In the genomic region with DNA sequence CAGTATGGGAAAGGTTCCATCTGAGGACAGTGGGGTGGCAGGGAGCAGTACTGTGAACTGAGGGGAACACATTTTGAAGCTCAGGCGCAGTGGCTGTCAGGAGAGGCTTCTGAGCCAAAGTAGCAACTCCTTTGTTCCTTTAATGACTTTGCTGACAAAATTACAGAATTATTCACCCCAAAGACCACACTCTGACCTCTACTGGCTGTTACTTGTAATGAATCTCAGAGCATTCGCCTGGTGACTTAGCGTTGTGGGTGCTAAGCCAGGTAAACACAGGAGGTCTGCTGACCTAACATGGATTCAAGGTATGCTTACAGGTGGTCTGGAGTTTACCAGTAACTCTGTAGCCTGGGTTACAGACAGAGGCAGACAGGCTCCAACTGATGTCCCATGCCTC, we compare ENCODE assay signal across 11 mouse cellular contexts. TPM values are rescaled to one million over a fixed set of nuclear protein-coding genes. Genes with fewer than 3 reads are reported as not detected.
DNase-seq lines count a peak whose midpoint lies in the region; ATAC-seq lines count a peak whose summit lies in the region.
"Had no signal": no experiment of that assay in that cellular context is flagged by ENCODE, and none has a peak within 500 bp of the region (broad histone marks: within the 10 kb centered on the region; RNA-seq: fewer than 3 reads in every experiment).

No protein-coding gene starts in this region.

- no peaks in the 10 kb centered on the region for H3K4me1 ChIP-seq in embryonic facial prominence, embryonic 14.5 days (ENCODE audit: control insufficient read depth, insufficient read depth, low read length)
- H3K4me1 ChIP-seq: hindbrain, embryonic 15.5 days had no signal

- 41% methylated on average over 3 of the region's 3 CpGs for WGBS in embryonic facial prominence, embryonic 14.5 days

- ATAC-seq in embryonic facial prominence, embryonic 14.5 days (ENCODE audit: low read depth), result no peak

- peak; percentile 32 for DNase-seq in kidney, adult 9 months
- no peak for DNase-seq in kidney, adult 8-10 months
- DNase-seq in thymus, postnatal 14 days, result peak; percentile 25
- no peak for DNase-seq in thymus, adult 18-20 months
- peak; percentile 19 for DNase-seq in embryonic facial prominence, embryonic 14.5 days (ENCODE audit: low spot score)
- no peak for DNase-seq in urinary bladder, postnatal 14 days (ENCODE audit: low spot score)
- no peak for DNase-seq in heart, adult 18-20 months
- no peak for DNase-seq in right cerebral cortex, postnatal 25 days
- DNase-seq: cerebellum, postnatal 25 days; left cerebral cortex, postnatal 4 days had no signal

- H3K27me3 ChIP-seq in embryonic facial prominence, embryonic 14.5 days (replicated peaks; ENCODE audit: control insufficient read depth, insufficient read depth, low read length), result no peaks in the 10 kb centered on the region
- H3K27me3 ChIP-seq: hindbrain, embryonic 15.5 days had no signal

- H3K27ac ChIP-seq in embryonic facial prominence, embryonic 14.5 days (replicated peaks; ENCODE audit: low read depth, low read length), result no peak overlapping the region
- H3K27ac ChIP-seq: hindbrain, embryonic 15.5 days had no signal

- peaks cover 31% of the 10 kb centered on the region for H3K36me3 ChIP-seq in embryonic facial prominence, embryonic 14.5 days (ENCODE audit: control insufficient read depth, insufficient read depth, low read length)

- H3K9ac ChIP-seq in embryonic facial prominence, embryonic 14.5 days (ENCODE audit: low read depth, low read length), result no peak overlapping the region
- H3K9ac ChIP-seq: hindbrain, embryonic 15.5 days had no signal

- no peak overlapping the region for H3K4me3 ChIP-seq in embryonic facial prominence, embryonic 14.5 days (ENCODE audit: low read depth, low read length)
- H3K4me3 ChIP-seq: hindbrain, embryonic 15.5 days had no signal

- H3K9me3 ChIP-seq in embryonic facial prominence, embryonic 14.5 days (ENCODE audit: control insufficient read depth, low read length), result no peaks in the 10 kb centered on the region
- H3K9me3 ChIP-seq: hindbrain, embryonic 15.5 days had no signal

- no peak overlapping the region for H3K4me2 ChIP-seq in embryonic facial prominence, embryonic 14.5 days (ENCODE audit: low read depth, low read length)
- H3K4me2 ChIP-seq: hindbrain, embryonic 15.5 days had no signal

RNA-seq across cellular contexts. Expression of a gene that starts 15.9 kb away (rescaled TPM):
- polyA plus RNA-seq in embryonic facial prominence, embryonic 14.5 days (2014; fragmentation: Nextera tagmentation; extraction: Ambion mirVana), result 202 and 215 TPM in 2 replicates
- total RNA-seq in heart, adult 18-20 months (2021), result 100 to 1,000 TPM; 840 to 892 TPM

RNA-seq across cellular contexts. Expression of a gene that starts 57.0 kb away (rescaled TPM):
- 12.2 and 12.8 TPM in 2 replicates for polyA plus RNA-seq in embryonic facial prominence, embryonic 14.5 days (2014; fragmentation: Nextera tagmentation; extraction: Ambion mirVana)
- 1 to 10 TPM; 8.4 to 9.0 TPM for total RNA-seq in heart, adult 18-20 months (2021)

RNA-seq across cellular contexts. Expression of a gene that starts 58.9 kb away (rescaled TPM):
- 37.6 and 38.9 TPM in 2 replicates for polyA plus RNA-seq in embryonic facial prominence, embryonic 14.5 days (2014; fragmentation: Nextera tagmentation; extraction: Ambion mirVana)
- 10 to 100 TPM; 22.0 to 25.2 TPM for total RNA-seq in heart, adult 18-20 months (2021)

Comparison
In these comparisons a context has a peak if more than half of its experiments do, and no peak if none do; other contexts are left out.
1. DNase-seq: peak in kidney, adult 9 months (single experiment), thymus, postnatal 14 days (single experiment) and embryonic facial prominence, embryonic 14.5 days (single experiment); none in kidney, adult 8-10 months (0 of 2), thymus, adult 18-20 months (0 of 2), urinary bladder, postnatal 14 days (single experiment), heart, adult 18-20 months (0 of 2) and right cerebral cortex, postnatal 25 days (single experiment).